Mouse (Mus musculus): ENCODE measurements around the gene Nupr1.

GRCm38 (mm10) chr7:126623381-126623780, 7.3 kb downstream of the Nupr1 start:
- TF ChIP-seq CTCF (IDR thresholded peaks at IDR 0.05; ENCODE audit: low read depth) (no peak), EP300 (optimal IDR thresholded peaks at IDR 0.05) (no peak)
